Mouse (Mus musculus) limb, embryonic 15.5 days (tissue): ENCODE results near the gene D130043K22Rik. TPM values are rescaled to one million over a fixed set of nuclear protein-coding genes. Genes with fewer than 3 reads are reported as not detected.
A peak's percentile ranks its signal among the peaks of the same experiment; 100 is the strongest.

ENCODE experiments used
- ATAC-seq: fragments of 200-750 bp; cut with Nextera tagmentation; 2 replicates; pipeline ENCODE4 v1.8.0; 2017; ENCODE audit warnings: low read depth, moderate TSS enrichment; ENCODE audit not compliant: insufficient number of reproducible peaks, low FRiP score, low TSS enrichment
- H3K27ac ChIP-seq: fragments of 300-500 bp; sonication (generic); 2 replicates; pipeline ENCODE4 v1.5.1; 2015; ENCODE audit warnings: moderate library complexity, mild to moderate bottlenecking, inconsistent platforms
- H3K27me3 ChIP-seq: fragments of 300-500 bp; sonication (generic); 2 replicates; pipeline ENCODE4 v1.6.1; 2015; ENCODE audit warnings: inconsistent platforms
- H3K36me3 ChIP-seq: fragments of 300-500 bp; sonication (generic); 2 replicates; pipeline ENCODE4 v1.6.1; 2015; ENCODE audit warnings: inconsistent platforms
- H3K4me1 ChIP-seq: fragments of 300-500 bp; sonication (generic); 2 replicates; pipeline ENCODE4 v1.6.1; 2015; ENCODE audit warnings: inconsistent platforms
- H3K4me2 ChIP-seq: fragments of 300-500 bp; sonication (generic); 2 replicates; pipeline ENCODE4 v1.6.1; 2015; ENCODE audit warnings: mild to moderate bottlenecking, inconsistent platforms
- H3K4me3 ChIP-seq: fragments of 300-500 bp; sonication (generic); 2 replicates; pipeline ENCODE4 v1.5.1; 2015; ENCODE audit warnings: mild to moderate bottlenecking, inconsistent platforms
- H3K9ac ChIP-seq: fragments of 300-500 bp; sonication (generic); 2 replicates; pipeline ENCODE4 v1.6.1; 2015; ENCODE audit warnings: inconsistent platforms
- H3K9me3 ChIP-seq: fragments of 300-500 bp; sonication (generic); 2 replicates; pipeline ENCODE4 v1.6.1; 2016; ENCODE audit warnings: inconsistent platforms
- WGBS: fragments of 180-500 bp; shearing (Covaris S2); methylation state at CpG from one replicate; pipeline ENCODE4 v1.1.7; 2015; 5-methylcytosine and 5-hydroxymethylcytosine counted together
- polyA plus RNA-seq: library from polyadenylated mRNA; unstranded; fragments of >200 nt; fragmentation: Nextera tagmentation; extraction: Ambion mirVana; gene quantifications from 2 replicates; pipeline ENCODE4 v1.2.1, GENCODE M21; 2015

The D130043K22Rik gene
- 0.04 and 0.06 TPM in 2 replicates for polyA plus RNA-seq

DNA sequence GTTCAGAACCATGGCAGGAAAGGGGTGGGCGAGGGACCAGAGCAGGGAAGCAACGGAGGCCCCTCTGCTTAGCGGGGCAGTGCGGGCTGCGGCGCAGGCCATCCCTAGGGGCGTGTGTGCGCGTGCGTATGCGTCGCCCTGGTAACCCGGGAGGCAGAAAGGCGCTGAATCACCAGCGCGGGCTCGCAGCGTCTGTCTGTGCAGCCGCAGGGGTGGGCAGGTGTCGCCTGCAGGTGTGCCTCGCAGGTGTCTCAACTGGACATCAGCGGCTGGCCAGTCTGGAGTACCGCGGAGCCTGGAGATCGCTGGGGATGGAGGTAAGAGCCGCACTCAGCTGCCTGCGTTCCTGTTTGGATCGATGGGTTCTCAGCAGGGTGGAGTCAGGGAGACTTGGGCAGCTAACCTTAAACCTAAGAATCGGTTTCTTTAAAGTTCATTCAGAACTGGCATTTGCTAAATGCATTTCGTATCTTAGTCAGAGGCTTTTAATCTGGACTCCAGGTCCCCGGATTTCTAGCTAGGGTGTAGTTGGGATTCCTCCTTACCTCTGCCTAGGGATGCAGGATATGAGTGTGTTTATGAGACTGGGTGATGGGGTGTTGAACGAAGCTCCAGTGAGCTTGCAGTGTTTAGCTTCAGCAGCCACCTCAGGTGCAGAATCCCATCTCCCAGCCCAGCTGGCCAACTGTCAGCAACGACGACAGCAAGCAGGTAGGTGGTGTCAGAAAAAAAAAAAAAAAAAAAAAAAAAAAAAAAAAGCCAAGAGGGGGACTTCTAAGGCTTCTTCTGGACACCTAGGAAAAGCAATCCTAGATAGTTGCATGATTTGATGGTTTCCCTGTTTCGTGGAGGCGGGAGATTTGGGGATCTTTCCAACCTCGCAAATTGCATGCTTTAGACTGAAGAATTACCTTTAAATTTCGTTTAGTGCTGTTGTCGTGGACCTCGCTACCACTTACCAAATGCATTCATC, at the start of gene D130043K22Rik:
Gene D130043K22Rik (plus strand): TSS at position 153 of the 973 bp plus-strand sequence.
- Histone ChIP-seq H3K4me1 (peaks cover 8% of the 10 kb centered on the region), H3K9ac (peak within 1 kb of the TSS; percentile 28; the same call in 1 of the 2 replicates)
- WGBS: 14% methylated on average over 40 of the region's 40 CpGs

DNA sequence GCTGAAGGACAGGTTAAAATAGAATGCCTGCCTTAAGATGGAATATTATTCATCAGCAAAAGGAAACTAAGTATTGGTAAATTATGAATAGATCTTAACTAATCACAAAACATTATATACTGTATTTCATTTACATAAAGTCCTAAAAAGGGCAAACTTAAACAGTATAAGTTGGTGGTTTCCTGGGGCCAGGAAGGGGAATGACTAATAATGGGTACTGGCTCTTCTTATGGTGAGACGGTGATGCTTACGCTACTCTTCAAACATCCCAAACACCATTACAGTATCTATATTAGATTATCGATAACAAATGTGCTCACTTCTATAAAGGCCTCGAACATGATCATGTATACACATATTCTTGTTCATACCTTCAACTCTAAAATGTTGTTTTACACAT, 46.2 kb upstream of the D130043K22Rik start:
- WGBS: 98% methylated on average over 4 of the region's 4 CpGs
- Histone ChIP-seq H3K4me2 (no peak overlapping the region), H3K4me3 (no peak overlapping the region), H3K9ac (no peak overlapping the region), H3K27me3 (no peaks in the 10 kb centered on the region), H3K27ac (no peak overlapping the region), H3K4me1 (peaks cover 9% of the 10 kb centered on the region; the same call in 1 of the 2 replicates), H3K36me3 (no peaks in the 10 kb centered on the region), H3K9me3 (no peaks in the 10 kb centered on the region)
- ATAC-seq: no peak

More for the DNA sequence above, at the start of gene D130043K22Rik:
- Histone ChIP-seq H3K4me3 (peak within 1 kb of the TSS; percentile 43), H3K36me3 (peaks cover 9% of the 10 kb centered on the region), H3K27ac (no peak within 1 kb of the TSS), H3K9me3 (no peaks in the 10 kb centered on the region), H3K4me2 (peak within 1 kb of the TSS; percentile 85), H3K27me3 (no peaks in the 10 kb centered on the region)
- no peak for ATAC-seq

DNA sequence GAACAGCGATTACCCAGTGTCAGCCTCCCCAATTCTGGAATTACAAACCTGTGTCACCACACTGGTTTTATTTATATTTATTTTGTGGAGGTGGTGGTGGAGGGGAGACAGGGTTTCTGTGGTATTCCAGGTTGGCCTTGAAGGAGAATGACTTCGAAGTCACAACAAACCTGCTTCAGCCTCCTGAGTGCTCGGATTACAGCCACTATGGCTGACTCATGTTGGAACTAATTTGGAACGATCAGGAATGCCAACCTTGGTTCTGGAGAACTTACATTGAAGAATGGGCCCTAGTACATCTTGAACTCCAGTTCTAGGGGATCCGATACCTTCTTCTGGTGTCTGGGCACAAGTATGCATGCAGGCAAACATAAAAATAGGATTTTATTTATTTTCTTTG, 45.6 kb upstream of the D130043K22Rik start:
- peaks cover 13% of the 10 kb centered on the region; the same call in 1 of the 2 replicates for H3K4me1 ChIP-seq
- 64% methylated on average over 5 of the region's 5 CpGs for WGBS
- H3K9me3 ChIP-seq: no peaks in the 10 kb centered on the region
- no peak overlapping the region for H3K9ac ChIP-seq
- H3K4me2 ChIP-seq: peak overlapping the region; percentile 77
- ATAC-seq: no peak
- no peaks in the 10 kb centered on the region for H3K27me3 ChIP-seq
- no peaks in the 10 kb centered on the region for H3K36me3 ChIP-seq
- peak overlapping the region; percentile 100; the same call in 1 of the 2 replicates for H3K27ac ChIP-seq
- H3K4me3 ChIP-seq: peak overlapping the region; percentile 95

DNA sequence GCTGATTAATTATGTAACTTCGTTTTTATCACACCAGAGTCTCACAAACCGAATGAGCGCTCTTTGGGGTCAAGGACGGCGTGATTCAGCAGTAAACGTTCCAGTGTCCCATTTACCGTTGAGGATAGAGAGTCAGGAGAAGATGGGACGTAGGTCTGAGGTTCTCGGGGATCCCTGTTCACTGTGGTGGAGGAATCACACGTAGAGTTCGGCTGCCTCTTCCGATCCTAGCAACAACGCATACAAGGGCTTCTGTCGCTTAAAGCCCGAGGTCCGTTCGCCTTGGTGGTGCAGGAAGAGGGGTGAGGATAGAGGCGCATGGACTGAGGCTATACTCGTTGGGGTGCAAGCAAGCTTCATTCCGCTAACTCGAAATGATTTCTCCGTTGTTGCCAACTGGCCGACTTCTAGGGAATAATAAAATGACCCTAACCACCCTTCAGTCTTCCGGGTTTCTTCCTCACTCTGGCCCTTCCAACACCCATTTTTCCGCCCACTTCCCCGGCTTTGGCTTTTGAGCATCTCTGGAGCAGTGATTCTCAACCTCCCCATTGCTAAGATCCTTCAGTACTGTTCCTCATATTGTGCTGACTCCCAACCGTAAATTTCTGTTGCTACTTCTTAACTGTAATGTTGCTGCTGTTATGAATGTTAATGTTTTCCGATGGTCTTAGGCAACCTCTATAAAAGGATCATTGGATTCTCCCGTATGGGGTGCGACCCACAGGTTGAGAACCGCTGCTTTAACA, 44.8 kb upstream of the D130043K22Rik start:
- no peaks in the 10 kb centered on the region for H3K36me3 ChIP-seq
- H3K4me3 ChIP-seq: peak overlapping the region; percentile 95
- no peaks in the 10 kb centered on the region for H3K27me3 ChIP-seq
- ATAC-seq: peak; percentile 16; the same call in 1 of the 2 replicates
- H3K4me1 ChIP-seq: peaks cover 16% of the 10 kb centered on the region; the same call in 1 of the 2 replicates
- peak overlapping the region; percentile 4; the same call in 1 of the 2 replicates for H3K9ac ChIP-seq
- under 1% methylated on average over 31 of the region's 31 CpGs for WGBS
- peak overlapping the region; percentile 100 for H3K27ac ChIP-seq
- H3K4me2 ChIP-seq: peak overlapping the region; percentile 77
- no peaks in the 10 kb centered on the region for H3K9me3 ChIP-seq

DNA sequence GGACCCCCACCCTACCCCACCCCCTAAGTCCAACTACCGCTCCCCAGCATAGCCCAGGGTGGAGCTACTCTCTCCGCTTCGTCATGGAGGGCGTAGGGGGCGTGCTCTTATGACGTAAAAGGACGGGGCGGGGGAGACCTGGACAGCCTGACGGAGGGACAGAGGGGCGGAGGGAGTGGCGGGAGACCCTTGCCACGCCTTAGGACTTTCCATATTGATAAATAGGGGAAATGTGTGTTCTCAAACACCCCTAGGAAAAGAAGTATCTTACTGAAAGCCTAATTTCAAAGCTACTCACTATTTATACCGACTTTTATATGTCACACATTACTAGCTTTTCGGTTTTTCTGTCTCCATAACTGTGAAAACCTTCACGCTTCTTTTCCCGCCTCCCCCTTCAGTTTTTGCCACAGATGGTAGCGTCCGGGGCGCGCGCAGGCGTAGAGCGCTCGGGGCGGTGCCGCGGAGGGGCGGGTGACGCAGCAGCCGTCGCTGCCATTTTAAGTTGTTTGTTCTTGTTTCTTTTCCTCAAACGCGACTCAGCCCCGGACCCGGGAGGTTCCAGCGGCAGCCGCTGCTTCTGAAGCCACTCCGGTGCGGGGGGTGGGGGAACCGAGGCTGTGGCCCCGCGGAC, 44.1 kb upstream of the D130043K22Rik start:
- WGBS: under 1% methylated on average over 41 of the region's 42 CpGs
- H3K4me3 ChIP-seq: peak overlapping the region; percentile 95
- peak overlapping the region; percentile 96 for H3K9ac ChIP-seq
- peak overlapping the region; percentile 100 for H3K27ac ChIP-seq
- H3K4me2 ChIP-seq: peak overlapping the region; percentile 77
- peaks cover 16% of the 10 kb centered on the region; the same call in 1 of the 2 replicates for H3K4me1 ChIP-seq
- peak; percentile 98 for ATAC-seq
- no peaks in the 10 kb centered on the region for H3K9me3 ChIP-seq
- no peaks in the 10 kb centered on the region for H3K36me3 ChIP-seq
- no peaks in the 10 kb centered on the region for H3K27me3 ChIP-seq

DNA sequence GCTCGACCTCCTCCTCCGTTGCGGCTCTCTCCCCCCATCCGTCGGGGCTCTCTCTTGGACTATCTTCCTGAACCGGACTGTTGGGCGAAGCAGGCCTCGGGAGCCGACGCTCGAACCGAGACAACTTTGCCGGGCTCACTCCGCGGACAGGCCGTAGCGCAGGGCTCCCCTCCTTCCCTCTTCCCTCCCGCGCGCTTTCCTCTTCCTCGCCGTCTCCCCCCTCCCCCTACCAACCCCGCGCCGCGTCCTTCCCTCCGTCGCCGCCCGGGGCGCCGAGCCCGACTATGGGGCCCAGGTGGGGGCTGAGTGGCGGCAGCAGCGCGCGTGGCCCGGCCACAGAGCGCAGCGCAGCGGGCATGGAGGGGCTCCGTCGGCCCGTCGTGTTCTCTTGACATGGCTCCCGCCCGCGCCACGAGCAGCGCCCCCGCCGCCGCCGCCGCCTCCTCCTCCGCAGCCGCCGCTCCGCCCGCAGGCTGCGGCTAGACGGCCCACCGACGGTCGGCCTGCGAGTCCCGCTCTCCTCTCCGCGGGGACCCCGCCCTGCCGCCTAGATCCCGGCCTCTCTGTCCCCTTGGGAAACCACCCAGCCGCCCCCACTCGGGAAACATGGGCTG, 43.5 kb upstream of the D130043K22Rik start, which contains the start of gene BC005537:
Gene BC005537 (plus strand): TSS at position 350 of the 614 bp plus-strand sequence.
- Histone ChIP-seq H3K4me2 (peak within 1 kb of the TSS; percentile 77), H3K4me1 (peaks cover 16% of the 10 kb centered on the region; the same call in 1 of the 2 replicates), H3K9ac (peak within 1 kb of the TSS; percentile 96), H3K27me3 (no peaks in the 10 kb centered on the region), H3K27ac (peak within 1 kb of the TSS; percentile 100), H3K4me3 (peak within 1 kb of the TSS; percentile 95), H3K9me3 (no peaks in the 10 kb centered on the region), H3K36me3 (peaks cover 2% of the 10 kb centered on the region; the same call in 1 of the 2 replicates)
- ATAC-seq: peak; percentile 18
- WGBS: under 1% methylated on average over 61 of the region's 74 CpGs

DNA sequence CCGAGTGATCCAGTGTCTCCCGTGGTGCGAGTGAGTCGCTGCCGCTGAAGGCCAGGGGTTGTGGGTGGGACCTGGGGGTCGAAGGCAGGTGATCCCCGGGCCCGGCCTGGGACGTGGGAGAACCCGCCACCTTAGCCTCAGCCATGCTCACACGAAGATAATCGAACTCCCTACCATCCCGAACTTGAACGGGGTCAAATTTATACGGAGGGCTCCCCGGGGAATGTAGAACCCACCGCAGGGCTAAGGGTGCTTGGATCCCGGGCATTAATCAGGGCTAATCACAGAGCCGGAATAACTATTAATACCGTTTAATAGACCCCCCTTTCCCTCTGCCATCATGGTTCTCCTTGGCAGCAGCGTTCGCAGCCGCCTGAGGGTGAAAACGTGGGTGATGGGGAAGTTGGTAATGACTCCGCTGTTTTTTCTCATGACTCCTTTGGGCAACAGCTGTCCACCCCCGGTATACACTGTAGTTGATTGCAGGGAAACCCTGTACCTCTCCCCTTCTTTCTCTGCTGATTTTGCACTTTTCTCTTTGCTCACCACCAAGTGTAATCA, 42.7 kb upstream of the D130043K22Rik start:
- no peak for ATAC-seq

DNA sequence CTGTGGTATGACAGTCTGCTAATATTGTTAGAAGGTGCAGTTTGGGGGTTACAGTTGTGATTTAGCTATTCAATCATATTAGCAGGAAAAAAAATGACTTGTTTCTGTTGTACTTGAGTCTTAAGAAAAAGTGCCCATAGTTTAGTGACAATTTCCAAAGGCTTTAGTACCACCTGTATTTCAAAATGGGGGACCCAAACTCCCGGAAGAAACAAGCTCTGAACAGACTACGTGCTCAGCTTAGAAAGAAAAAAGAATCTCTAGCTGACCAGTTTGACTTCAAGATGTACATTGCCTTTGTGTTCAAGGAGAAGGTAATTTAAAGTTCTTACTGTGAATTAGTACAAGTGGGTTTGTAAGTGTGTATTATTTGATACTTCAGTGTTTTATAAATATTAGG, 41.7 kb upstream of the D130043K22Rik start:
- Histone ChIP-seq H3K9ac (no peak overlapping the region), H3K4me1 (peaks cover 16% of the 10 kb centered on the region; the same call in 1 of the 2 replicates), H3K9me3 (no peaks in the 10 kb centered on the region), H3K4me2 (peak overlapping the region; percentile 75), H3K27me3 (no peaks in the 10 kb centered on the region), H3K27ac (no peak overlapping the region), H3K36me3 (peaks cover 14% of the 10 kb centered on the region; the same call in 1 of the 2 replicates), H3K4me3 (peak overlapping the region; percentile 95)
- ATAC-seq: no peak
- 29% methylated on average over 2 of the region's 2 CpGs for WGBS

More for the DNA sequence above, 42.7 kb upstream of the D130043K22Rik start:
- H3K9me3 ChIP-seq: no peaks in the 10 kb centered on the region
- H3K27ac ChIP-seq: peak overlapping the region; percentile 100; the same call in 1 of the 2 replicates
- peaks cover 5% of the 10 kb centered on the region; the same call in 1 of the 2 replicates for H3K36me3 ChIP-seq
- H3K4me3 ChIP-seq: peak overlapping the region; percentile 95
- 0% methylated on average over 26 of the region's 26 CpGs for WGBS
- peak overlapping the region; percentile 75 for H3K4me2 ChIP-seq
- H3K4me1 ChIP-seq: peaks cover 16% of the 10 kb centered on the region; the same call in 1 of the 2 replicates
- peak overlapping the region; percentile 96 for H3K9ac ChIP-seq
- H3K27me3 ChIP-seq: no peaks in the 10 kb centered on the region

DNA sequence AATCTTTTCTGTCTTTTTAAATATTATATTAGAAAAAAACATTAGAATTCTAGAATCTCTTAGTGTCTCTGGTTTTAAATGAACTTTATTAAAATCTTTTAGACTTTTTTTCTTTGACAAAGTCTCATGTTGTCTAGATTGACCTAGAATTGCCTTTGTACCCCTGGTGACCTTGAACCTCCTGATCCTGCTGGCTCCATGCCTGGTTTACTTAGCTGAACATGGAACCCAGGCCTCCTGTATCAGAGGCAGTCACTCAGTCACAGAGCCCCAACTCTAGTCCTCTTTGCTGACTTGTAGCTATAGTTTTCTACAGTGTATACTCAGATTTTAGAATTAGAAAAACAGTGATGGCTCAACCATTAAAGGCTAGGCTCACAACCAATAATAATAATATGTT, 38.9 kb upstream of the D130043K22Rik start:
- H3K4me1 ChIP-seq: peaks cover 16% of the 10 kb centered on the region; the same call in 1 of the 2 replicates
- no peaks in the 10 kb centered on the region for H3K9me3 ChIP-seq
- no peak for ATAC-seq
- no peak overlapping the region for H3K9ac ChIP-seq
- no peak overlapping the region for H3K4me3 ChIP-seq
- H3K27me3 ChIP-seq: no peaks in the 10 kb centered on the region
- no peak overlapping the region for H3K4me2 ChIP-seq
- H3K27ac ChIP-seq: no peak overlapping the region
- peaks cover 37% of the 10 kb centered on the region for H3K36me3 ChIP-seq

DNA sequence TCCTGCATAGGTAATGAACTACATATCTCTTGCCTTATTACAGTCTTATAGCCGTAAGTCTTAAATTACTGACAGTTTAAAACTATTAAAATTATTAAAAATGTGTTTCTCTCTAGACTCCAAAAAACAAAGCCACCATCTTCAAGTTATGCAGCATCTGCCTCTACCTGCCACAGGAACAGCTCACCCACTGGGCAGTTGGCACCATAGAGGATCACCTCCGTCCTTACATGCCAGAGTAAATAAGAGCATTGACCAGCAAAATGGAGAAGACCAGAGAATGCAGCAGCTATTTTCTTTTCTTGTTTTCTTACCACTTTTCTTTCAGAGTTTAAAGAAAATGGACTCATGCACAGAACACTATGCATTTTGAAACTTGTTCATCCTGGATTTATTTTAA, 32.4 kb upstream of the D130043K22Rik start:
- no peaks in the 10 kb centered on the region for H3K9me3 ChIP-seq
- no peak overlapping the region for H3K9ac ChIP-seq
- no peaks in the 10 kb centered on the region for H3K4me1 ChIP-seq
- no peaks in the 10 kb centered on the region for H3K27me3 ChIP-seq
- peaks cover 61% of the 10 kb centered on the region for H3K36me3 ChIP-seq
- no peak for ATAC-seq
- H3K27ac ChIP-seq: no peak overlapping the region
- WGBS: 88% methylated on average over 2 of the region's 2 CpGs
- no peak overlapping the region for H3K4me2 ChIP-seq
- H3K4me3 ChIP-seq: no peak overlapping the region
